Mouse (Mus musculus): ENCODE results near the gene Aknad1.

DNA sequence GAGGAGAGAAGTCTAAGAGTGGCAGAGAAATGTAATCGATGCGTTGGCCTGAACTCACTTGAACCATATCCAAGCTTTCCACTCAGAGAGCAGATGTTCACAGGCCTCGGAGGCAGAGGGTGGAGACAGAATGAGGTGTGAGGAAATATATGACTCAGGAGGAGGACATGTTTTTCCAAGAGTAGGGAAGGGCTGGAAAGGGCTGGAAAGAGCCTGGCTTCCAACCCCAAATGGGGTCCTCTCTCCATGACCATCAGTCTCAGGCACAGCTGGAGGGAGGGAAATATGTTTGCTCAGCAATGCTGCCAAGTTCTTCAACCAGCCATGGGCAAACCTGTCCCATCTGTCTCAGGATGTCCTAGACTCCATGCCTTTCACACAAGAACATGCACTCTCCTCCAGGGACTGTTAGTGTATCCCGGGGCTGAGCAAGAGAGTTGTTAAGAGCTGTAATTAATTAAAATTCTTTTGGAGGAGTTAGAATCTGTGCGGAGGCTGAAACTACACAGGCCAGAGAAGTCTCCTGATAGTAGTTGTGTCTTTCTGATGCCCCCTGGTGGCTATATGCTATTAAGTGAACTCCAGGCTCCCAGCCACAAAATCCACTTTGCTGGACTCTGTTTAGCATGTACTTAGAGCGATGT, 31.4 kb downstream of the Aknad1 start:
- TF ChIP-seq CTCF (conservative IDR thresholded peaks at IDR 0.05; ENCODE audit: insufficient read depth, insufficient read length, low read depth, low read length) (peak; percentile 41; the same call in 1 of the 2 replicates), POLR2A (IDR thresholded peaks at IDR 0.05; ENCODE audit: low read depth, low read length) (no peak)
